Mouse (Mus musculus) heart, postnatal 0 days (tissue): Measurements from ENCODE around the gene Usp39. TPM values are rescaled to one million over a fixed set of nuclear protein-coding genes. Genes with fewer than 3 reads are reported as not detected.

Experiments
- ATAC-seq: fragments of 200-750 bp; cut with Nextera tagmentation; 2 replicates; pipeline ENCODE4 v1.8.0; 2017; ENCODE audit warnings: low read depth, moderate number of reproducible peaks, moderate library complexity; ENCODE audit not compliant: insufficient read depth
- DNase-seq: peaks from one replicate; pipeline ENCODE4 v3.0.0-alpha.2; 2016; ENCODE audit warnings: low spot score
- H3K27ac ChIP-seq: fragments of 300-500 bp; sonication (generic); 2 replicates; pipeline ENCODE4 v1.5.1; 2014; ENCODE audit warnings: low read depth, mild to moderate bottlenecking
- H3K27me3 ChIP-seq: fragments of 300-500 bp; sonication (generic); 2 replicates; pipeline ENCODE4 v1.6.1; 2014; ENCODE audit warnings: low read length, mixed read lengths; ENCODE audit not compliant: control insufficient read depth, insufficient read depth
- H3K36me3 ChIP-seq: fragments of 300-500 bp; sonication (generic); replicated peaks from 2 replicates; pipeline ENCODE4 v1.6.1; 2014; ENCODE audit warnings: low read length, mixed read lengths; ENCODE audit not compliant: control insufficient read depth, insufficient read depth
- H3K4me1 ChIP-seq: fragments of 300-500 bp; sonication (generic); 2 replicates; pipeline ENCODE4 v1.6.1; 2014; ENCODE audit warnings: antibody characterized with exemption; ENCODE audit not compliant: control insufficient read depth, insufficient read depth
- H3K4me2 ChIP-seq: fragments of 300-500 bp; sonication (generic); 2 replicates; pipeline ENCODE4 v1.6.1; 2014; ENCODE audit warnings: low read depth, mild to moderate bottlenecking, low read length, moderate library complexity
- H3K4me3 ChIP-seq: fragments of 300-500 bp; sonication (generic); 2 replicates; pipeline ENCODE4 v1.5.1; 2014; ENCODE audit warnings: low read depth, low read length
- H3K9ac ChIP-seq: fragments of 300-500 bp; sonication (generic); replicated peaks from 2 replicates; pipeline ENCODE4 v1.6.1; 2014; ENCODE audit warnings: low read depth, low read length, mixed read lengths
- H3K9me3 ChIP-seq: fragments of 300-500 bp; sonication (generic); replicated peaks from 2 replicates; pipeline ENCODE4 v1.6.1; 2016; ENCODE audit warnings: low read length; ENCODE audit not compliant: control insufficient read depth
- CTCF ChIP-seq: IDR thresholded peaks from 2 replicates; pipeline ENCODE4 v1.5.1; 2016; ENCODE audit warnings: antibody characterized with exemption, control low read depth, low read depth
- EP300 ChIP-seq: IDR thresholded peaks from 2 replicates; pipeline ENCODE4 v1.6.1; 2016; ENCODE audit warnings: antibody characterized with exemption, low read depth
- WGBS: fragments of 180-500 bp; shearing (Covaris S2); extraction: QIAGEN DNeasy Blood & Tissue Kit; methylation state at CpG from one replicate; pipeline ENCODE4 v1.1.7; 2014; 5-methylcytosine and 5-hydroxymethylcytosine counted together
- polyA plus RNA-seq: library from polyadenylated mRNA; unstranded; fragments of >200 nt; fragmentation: Nextera tagmentation; extraction: Ambion mirVana; gene quantifications from 2 replicates; pipeline ENCODE4 v1.2.1, GENCODE M21; 2015
- total RNA-seq: library from RNA; depleted of rRNA; stranded (reverse); fragments of >200 nt; gene quantifications from 2 replicates; pipeline ENCODE4 v1.2.3, GENCODE M21; 2014; ENCODE audit warnings: low replicate concordance

Gene Usp39
- total and polyA plus RNA-seq, 2 experiments from 2014 or later: 16.9 to 50.9 TPM

GRCm38 (mm10) chr6:72318440-72318839, 26.5 kb downstream of the Usp39 start:
- H3K36me3 ChIP-seq: peaks cover 61% of the 10 kb centered on the region
- H3K4me3 ChIP-seq: no peak overlapping the region
- no peak overlapping the region for H3K27ac ChIP-seq
- H3K27me3 ChIP-seq: no peaks in the 10 kb centered on the region
- ATAC-seq (no peak), DNase-seq (no peak)
- WGBS: 85% methylated on average over 5 of the region's 5 CpGs
- H3K4me1 ChIP-seq: peaks cover 4% of the 10 kb centered on the region; the same call in 1 of the 2 replicates
- H3K9ac ChIP-seq: no peak overlapping the region
- H3K9me3 ChIP-seq: no peaks in the 10 kb centered on the region
- H3K4me2 ChIP-seq: no peak overlapping the region
- TF ChIP-seq CTCF: no peak
- TF ChIP-seq EP300: no peak

- WGBS: 13% methylated on average over 1 of the region's 1 CpGs
- TF ChIP-seq CTCF (no peak), EP300 (no peak)
- ATAC-seq (no peak), DNase-seq (no peak)
- no peak overlapping the region for H3K4me2 ChIP-seq
- no peak overlapping the region for H3K9ac ChIP-seq
- no peaks in the 10 kb centered on the region for H3K27me3 ChIP-seq
- H3K4me1 ChIP-seq: peaks cover 13% of the 10 kb centered on the region
- no peaks in the 10 kb centered on the region for H3K9me3 ChIP-seq
- H3K4me3 ChIP-seq: no peak overlapping the region
- H3K27ac ChIP-seq: no peak overlapping the region; the same call in 1 of the 2 replicates
- peaks cover 39% of the 10 kb centered on the region for H3K36me3 ChIP-seq
These were observed 28.9 kb downstream of the Usp39 start for GRCm38 (mm10) chr6:72316044-72316443.

- H3K4me3 ChIP-seq: no peak overlapping the region
- no peak for TF ChIP-seq EP300
- no peak for TF ChIP-seq CTCF
- H3K4me1 ChIP-seq: peaks cover 13% of the 10 kb centered on the region
- no peak overlapping the region for H3K9ac ChIP-seq
- no peak for DNase-seq
- H3K4me2 ChIP-seq: no peak overlapping the region
- peaks cover 32% of the 10 kb centered on the region for H3K36me3 ChIP-seq
- no peak overlapping the region for H3K27ac ChIP-seq
- ATAC-seq: no peak
- 65% methylated on average over 2 of the region's 2 CpGs for WGBS
- no peaks in the 10 kb centered on the region for H3K27me3 ChIP-seq
- H3K9me3 ChIP-seq: no peaks in the 10 kb centered on the region
These were observed 29.6 kb downstream of the Usp39 start for GRCm38 (mm10) chr6:72315384-72315783.

GRCm38 (mm10) chr6:72313124-72313867, 31.7 kb downstream of the Usp39 start:
- peak; percentile 87 for ATAC-seq
- H3K4me3 ChIP-seq: no peak overlapping the region

GRCm38 (mm10) chr6:72312198-72312597, 32.8 kb downstream of the Usp39 start:
- no peak for DNase-seq
- ATAC-seq: no peak
- no peak overlapping the region for H3K27ac ChIP-seq
- no peaks in the 10 kb centered on the region for H3K9me3 ChIP-seq
- no peak overlapping the region for H3K9ac ChIP-seq
- H3K36me3 ChIP-seq: peaks cover under 1% of the 10 kb centered on the region; the same call in 1 of the 2 replicates
- no peak overlapping the region for H3K4me3 ChIP-seq
- H3K27me3 ChIP-seq: no peaks in the 10 kb centered on the region
- 95% methylated on average over 3 of the region's 3 CpGs for WGBS
- peaks cover 13% of the 10 kb centered on the region for H3K4me1 ChIP-seq
- TF ChIP-seq EP300 (no peak), CTCF (no peak)
- H3K4me2 ChIP-seq: no peak overlapping the region

More at GRCm38 (mm10) chr6:72313124-72313867, 31.7 kb downstream of the Usp39 start:
- Histone ChIP-seq H3K36me3 (peaks cover 12% of the 10 kb centered on the region), H3K9ac (no peak overlapping the region), H3K4me1 (peaks cover 13% of the 10 kb centered on the region), H3K9me3 (no peaks in the 10 kb centered on the region), H3K27me3 (no peaks in the 10 kb centered on the region), H3K4me2 (no peak overlapping the region), H3K27ac (peak overlapping the region; percentile 75)
- TF ChIP-seq CTCF (no peak), EP300 (no peak)
- 45% methylated on average over 11 of the region's 11 CpGs for WGBS
- peak; percentile 59 for DNase-seq
